Mouse (Mus musculus): ENCODE measurements at regions not wholly inside any gene's neighbourhood (a gene's known extent, or its start where the extent isn't known, plus 50 kb on each side); places are given as distances from the start of the nearest gene placed in this dataset.

- WGBS, result 91% methylated on average over 6 of the region's 6 CpGs
These were observed 305.7 kb downstream of the Foxo1 start for GRCm38 (mm10) chr3:52573806-52574205.

GRCm38 (mm10) chr3:52572514-52573485 lies 304.7 kb downstream of the Foxo1 start:
- Histone ChIP-seq H3K27me3 (ENCODE audit: low read depth, poor library complexity, severe bottlenecking) (no peaks in the 10 kb centered on the region), H3K36me3 (no peaks in the 10 kb centered on the region), H3K27ac (replicated peaks) (no peak overlapping the region), H3K9me3 (replicated peaks) (no peaks in the 10 kb centered on the region), H3K4me1 (no peaks in the 10 kb centered on the region), H3K4me3 (no peak overlapping the region)
- no peak for DNase-seq (ENCODE audit: low spot score)
- 89% methylated on average over 11 of the region's 11 CpGs for WGBS

More at GRCm38 (mm10) chr3:52573806-52574205, 305.7 kb downstream of the Foxo1 start:
- H3K4me3 ChIP-seq, result no peak overlapping the region
- no peak overlapping the region for H3K27ac ChIP-seq (replicated peaks)
- H3K9me3 ChIP-seq (replicated peaks), result no peaks in the 10 kb centered on the region
- no peaks in the 10 kb centered on the region for H3K27me3 ChIP-seq (ENCODE audit: low read depth, poor library complexity, severe bottlenecking)
- no peaks in the 10 kb centered on the region for H3K36me3 ChIP-seq
- no peaks in the 10 kb centered on the region for H3K4me1 ChIP-seq
- no peak for DNase-seq (ENCODE audit: low spot score)

DNA sequence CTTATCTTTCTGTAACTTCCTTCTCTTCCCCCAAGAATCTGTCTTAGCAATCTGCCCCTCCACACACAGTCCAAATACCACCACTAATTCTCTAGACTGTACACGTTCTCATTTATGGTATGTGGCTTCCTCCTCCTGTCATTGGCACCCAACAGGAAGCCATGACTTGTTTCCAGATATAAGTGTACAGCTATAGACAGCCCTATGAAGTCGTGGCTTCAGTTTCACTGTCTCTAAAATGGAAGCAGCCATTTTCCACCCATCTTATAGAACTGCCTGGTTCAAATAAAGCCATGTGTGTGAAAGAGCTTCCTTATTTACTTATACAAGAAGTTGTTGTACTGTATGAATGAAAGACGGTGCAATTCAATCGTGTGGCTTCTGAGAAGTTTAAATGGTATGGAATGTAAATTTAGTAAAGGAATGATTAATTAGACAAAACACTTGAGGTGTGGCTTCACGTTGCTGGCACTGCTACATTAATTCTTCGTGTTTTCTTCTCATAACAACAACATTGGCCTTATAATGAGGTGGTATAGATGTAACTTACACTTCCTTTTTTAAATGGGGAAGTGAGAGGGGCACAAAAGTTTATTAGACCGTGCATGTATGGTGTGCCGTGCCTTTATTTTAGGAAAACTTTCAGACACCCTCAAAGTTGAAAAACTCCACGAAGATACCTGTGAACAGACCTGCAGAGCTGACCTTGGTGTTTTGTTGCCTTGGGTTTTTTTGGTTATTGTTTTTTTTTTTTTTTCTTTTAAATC lies 299.7 kb downstream of the Foxo1 start:
- no peaks in the 10 kb centered on the region for H3K4me1 ChIP-seq
- no peak overlapping the region for H3K4me3 ChIP-seq
- H3K27me3 ChIP-seq (ENCODE audit: low read depth, poor library complexity, severe bottlenecking), result no peaks in the 10 kb centered on the region
- no peaks in the 10 kb centered on the region for H3K9me3 ChIP-seq (replicated peaks)
- WGBS, result 90% methylated on average over 9 of the region's 9 CpGs
- H3K27ac ChIP-seq (replicated peaks), result no peak overlapping the region
- H3K36me3 ChIP-seq, result no peaks in the 10 kb centered on the region
- no peak for DNase-seq (ENCODE audit: low spot score)

GRCm38 (mm10) chr3:52563595-52563994 lies 295.5 kb downstream of the Foxo1 start:
- DNase-seq (ENCODE audit: low spot score), result no peak
- H3K36me3 ChIP-seq, result no peaks in the 10 kb centered on the region
- H3K27ac ChIP-seq (replicated peaks), result no peak overlapping the region
- WGBS, result 77% methylated on average over 5 of the region's 5 CpGs
- H3K4me3 ChIP-seq, result no peak overlapping the region
- H3K9me3 ChIP-seq (replicated peaks), result no peaks in the 10 kb centered on the region
- no peaks in the 10 kb centered on the region for H3K27me3 ChIP-seq (ENCODE audit: low read depth, poor library complexity, severe bottlenecking)
- H3K4me1 ChIP-seq, result no peaks in the 10 kb centered on the region; the same call in 1 of the 2 replicates

- no peaks in the 10 kb centered on the region for H3K9me3 ChIP-seq (replicated peaks)
- DNase-seq (ENCODE audit: low spot score), result no peak
- H3K36me3 ChIP-seq, result no peaks in the 10 kb centered on the region
- WGBS, result 41% methylated on average over 5 of the region's 5 CpGs
- H3K4me3 ChIP-seq, result no peak overlapping the region
- H3K4me1 ChIP-seq, result no peaks in the 10 kb centered on the region; the same call in 1 of the 2 replicates
- no peak overlapping the region for H3K27ac ChIP-seq (replicated peaks)
- no peaks in the 10 kb centered on the region for H3K27me3 ChIP-seq (ENCODE audit: low read depth, poor library complexity, severe bottlenecking)
These were observed 294.7 kb downstream of the Foxo1 start for GRCm38 (mm10) chr3:52562816-52563215.

- WGBS, result 72% methylated on average over 10 of the region's 10 CpGs
- no peaks in the 10 kb centered on the region for H3K27me3 ChIP-seq (ENCODE audit: low read depth, poor library complexity, severe bottlenecking)
- no peaks in the 10 kb centered on the region for H3K36me3 ChIP-seq
- no peak for DNase-seq (ENCODE audit: low spot score)
- no peaks in the 10 kb centered on the region for H3K9me3 ChIP-seq (replicated peaks)
- H3K4me3 ChIP-seq, result no peak overlapping the region
- H3K27ac ChIP-seq (replicated peaks), result no peak overlapping the region
- H3K4me1 ChIP-seq, result no peaks in the 10 kb centered on the region; the same call in 1 of the 2 replicates
These were observed 291.3 kb downstream of the Foxo1 start for GRCm38 (mm10) chr3:52559481-52559880.

- 96% methylated on average over 6 of the region's 6 CpGs for WGBS
- no peaks in the 10 kb centered on the region; the same call in 1 of the 2 replicates for H3K4me1 ChIP-seq
- DNase-seq (ENCODE audit: low spot score), result no peak
These were observed 290.6 kb downstream of the Foxo1 start for GRCm38 (mm10) chr3:52558765-52559164.

GRCm38 (mm10) chr3:52557296-52557695 lies 289.2 kb downstream of the Foxo1 start:
- WGBS, result 82% methylated on average over 4 of the region's 4 CpGs
- no peaks in the 10 kb centered on the region for H3K36me3 ChIP-seq
- H3K27ac ChIP-seq (replicated peaks), result no peak overlapping the region
- no peak for DNase-seq (ENCODE audit: low spot score)
- no peaks in the 10 kb centered on the region for H3K9me3 ChIP-seq (replicated peaks)
- no peaks in the 10 kb centered on the region; the same call in 1 of the 2 replicates for H3K4me1 ChIP-seq
- no peak overlapping the region for H3K4me3 ChIP-seq
- no peaks in the 10 kb centered on the region for H3K27me3 ChIP-seq (ENCODE audit: low read depth, poor library complexity, severe bottlenecking)

More at GRCm38 (mm10) chr3:52558765-52559164, 290.6 kb downstream of the Foxo1 start:
- H3K4me3 ChIP-seq, result no peak overlapping the region
- H3K27me3 ChIP-seq (ENCODE audit: low read depth, poor library complexity, severe bottlenecking), result no peaks in the 10 kb centered on the region
- H3K36me3 ChIP-seq, result no peaks in the 10 kb centered on the region
- H3K27ac ChIP-seq (replicated peaks), result no peak overlapping the region
- H3K9me3 ChIP-seq (replicated peaks), result no peaks in the 10 kb centered on the region

DNA sequence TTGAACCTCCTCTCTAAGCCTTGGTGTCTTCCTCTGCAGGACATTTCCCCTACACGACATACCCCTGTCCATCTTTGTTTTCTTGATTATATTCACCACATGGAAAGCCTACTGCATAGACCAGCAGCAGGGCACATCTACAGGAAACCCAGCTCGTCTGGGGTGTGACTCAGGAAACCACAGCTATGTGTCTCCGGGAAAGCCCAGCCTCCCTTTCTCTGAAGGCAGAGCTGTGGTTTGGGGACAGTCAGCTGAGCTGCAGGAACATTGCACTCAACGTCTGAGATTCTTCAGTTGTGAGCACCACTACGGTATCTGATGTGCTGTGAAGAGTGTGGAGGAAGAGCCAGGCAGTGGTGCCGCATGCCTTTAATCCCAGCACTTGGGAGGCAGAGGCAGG lies 286.9 kb downstream of the Foxo1 start:
- H3K27me3 ChIP-seq (ENCODE audit: low read depth, poor library complexity, severe bottlenecking), result no peaks in the 10 kb centered on the region
- DNase-seq (ENCODE audit: low spot score), result no peak
- H3K36me3 ChIP-seq, result no peaks in the 10 kb centered on the region
- H3K4me3 ChIP-seq, result no peak overlapping the region
- 80% methylated on average over 6 of the region's 6 CpGs for WGBS
- H3K4me1 ChIP-seq, result no peaks in the 10 kb centered on the region; the same call in 1 of the 2 replicates
- H3K27ac ChIP-seq (replicated peaks), result no peak overlapping the region
- no peaks in the 10 kb centered on the region for H3K9me3 ChIP-seq (replicated peaks)

DNA sequence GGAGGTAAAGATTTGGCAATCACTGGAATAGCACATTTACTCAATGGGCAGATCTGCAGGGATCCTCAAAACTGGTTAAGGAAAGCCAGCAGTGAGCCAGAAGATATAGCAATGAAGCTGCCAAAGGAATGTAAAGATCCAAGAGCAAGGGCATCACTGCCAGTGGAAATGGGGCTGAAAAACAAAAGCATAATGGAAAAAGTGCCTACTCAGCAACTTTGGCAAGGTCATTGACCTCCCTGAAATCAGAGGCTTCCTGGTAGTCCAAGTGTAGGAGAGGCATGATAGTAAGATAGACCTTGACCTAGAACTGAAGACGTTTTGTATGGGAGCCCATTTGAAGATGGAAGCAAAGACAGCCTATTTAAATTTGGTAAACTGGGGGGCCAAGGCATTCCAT lies 286.4 kb downstream of the Foxo1 start:
- no peak overlapping the region for H3K27ac ChIP-seq (replicated peaks)
- no peaks in the 10 kb centered on the region for H3K27me3 ChIP-seq (ENCODE audit: low read depth, poor library complexity, severe bottlenecking)
- H3K36me3 ChIP-seq, result no peaks in the 10 kb centered on the region
- H3K9me3 ChIP-seq (replicated peaks), result no peaks in the 10 kb centered on the region
- 86% methylated on average over 1 of the region's 1 CpGs for WGBS
- no peak for DNase-seq (ENCODE audit: low spot score)
- no peaks in the 10 kb centered on the region; the same call in 1 of the 2 replicates for H3K4me1 ChIP-seq
- no peak overlapping the region for H3K4me3 ChIP-seq

GRCm38 (mm10) chr3:52548201-52548893 lies 280.2 kb downstream of the Foxo1 start:
- Histone ChIP-seq H3K9me3 (replicated peaks) (no peaks in the 10 kb centered on the region), H3K4me1 (no peaks in the 10 kb centered on the region; the same call in 1 of the 2 replicates), H3K27me3 (ENCODE audit: low read depth, poor library complexity, severe bottlenecking) (no peaks in the 10 kb centered on the region), H3K27ac (replicated peaks) (no peak overlapping the region), H3K36me3 (no peaks in the 10 kb centered on the region), H3K4me3 (no peak overlapping the region)
- WGBS, result 92% methylated on average over 6 of the region's 6 CpGs
- DNase-seq (ENCODE audit: low spot score), result no peak

DNA sequence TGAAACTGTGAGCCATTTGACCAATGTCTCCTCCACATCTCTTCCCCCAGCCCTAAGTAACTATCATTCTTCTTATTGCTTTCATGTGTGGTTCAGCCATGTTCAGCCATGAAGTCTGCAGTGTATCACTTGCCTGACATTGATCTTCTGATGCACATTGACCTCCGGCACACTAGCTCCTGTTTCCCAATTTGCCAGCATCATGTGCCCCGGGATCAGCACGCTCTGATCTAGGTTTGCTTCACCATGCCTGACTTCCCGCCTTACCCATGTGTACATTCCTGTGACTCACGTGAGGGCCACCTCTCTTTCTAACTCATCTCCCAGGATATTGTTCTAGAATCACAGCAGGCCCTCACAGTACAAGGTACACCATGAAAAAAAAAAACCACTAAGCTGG lies 277.9 kb downstream of the Foxo1 start:
- Histone ChIP-seq H3K27ac (replicated peaks) (no peak overlapping the region), H3K36me3 (no peaks in the 10 kb centered on the region), H3K27me3 (ENCODE audit: low read depth, poor library complexity, severe bottlenecking) (no peaks in the 10 kb centered on the region), H3K4me1 (peaks cover 6% of the 10 kb centered on the region), H3K9me3 (replicated peaks) (no peaks in the 10 kb centered on the region), H3K4me3 (no peak overlapping the region)
- no peak for DNase-seq (ENCODE audit: low spot score)
- 88% methylated on average over 5 of the region's 5 CpGs for WGBS

Data from midbrain, embryonic 10.5 days (tissue).